Mouse (Mus musculus): ENCODE results near the gene Hrnr.
A peak's percentile ranks its signal among the peaks of the same experiment; 100 is the strongest.

Hrnr gene

GRCm38 (mm10) chr3:93319449-93319848 lies at the start of gene Hrnr:
Gene Hrnr (plus strand): TSS chr3:93319749.
- no peak for DNase-seq (ENCODE audit: low spot score)

DNA sequence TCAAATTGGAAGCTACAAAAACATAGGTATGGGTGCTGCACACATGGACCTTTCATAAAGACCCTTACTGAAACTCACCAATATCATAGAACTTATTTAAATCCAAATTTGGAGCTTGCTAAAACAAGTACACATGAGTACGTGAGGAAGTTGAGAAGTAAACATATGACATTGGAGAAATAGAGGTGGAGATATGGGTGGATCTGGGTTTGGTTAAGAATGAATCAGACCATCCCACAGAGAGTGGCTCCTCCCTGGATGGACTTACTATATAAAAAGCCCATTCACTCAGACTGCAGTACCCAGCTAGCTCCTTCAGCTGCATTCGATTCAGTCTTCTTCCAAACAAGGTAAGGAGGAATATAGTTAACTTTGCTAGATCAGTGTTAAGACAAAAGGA lies 46.3 kb upstream of the Hrnr start, which contains the start of gene Flg:
Flg (plus strand) TSS at position 301 of the 400 bp plus-strand sequence.
- DNase-seq (ENCODE audit: low spot score), result no peak

GRCm38 (mm10) chr3:93297542-93297941 lies 22.0 kb upstream of the Hrnr start:
- DNase-seq (ENCODE audit: low spot score), result peak; percentile 33

GRCm38 (mm10) chr3:93299832-93300231 lies 19.7 kb upstream of the Hrnr start:
- DNase-seq (ENCODE audit: low spot score), result peak; percentile 24

- DNase-seq (ENCODE audit: low spot score), result no peak
Measured at GRCm38 (mm10) chr3:93301896-93302295, 17.7 kb upstream of the Hrnr start.

GRCm38 (mm10) chr3:93306142-93306541 lies 13.4 kb upstream of the Hrnr start:
- no peak for DNase-seq (ENCODE audit: low spot score)

GRCm38 (mm10) chr3:93311371-93311770 lies 8.2 kb upstream of the Hrnr start:
- no peak for DNase-seq (ENCODE audit: low spot score)

DNA sequence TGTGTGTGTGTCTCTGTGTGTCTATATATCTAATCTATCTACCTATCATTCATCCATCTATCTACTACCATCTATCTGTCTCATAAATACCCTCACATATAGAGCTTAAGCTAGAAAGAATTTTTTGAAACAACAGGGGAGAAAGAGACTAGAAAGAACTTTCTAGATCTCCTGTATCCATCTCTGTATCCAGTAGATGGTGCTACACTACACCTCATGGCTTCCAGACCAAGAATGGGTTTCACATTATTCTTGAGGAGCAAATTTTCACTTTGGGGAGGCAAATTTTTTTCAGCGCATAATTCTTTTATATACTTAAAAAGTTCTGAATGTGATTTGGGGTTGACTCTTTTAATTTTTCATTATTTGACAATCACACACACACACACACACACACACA lies 5.2 kb upstream of the Hrnr start:
- no peak for DNase-seq (ENCODE audit: low spot score)

GRCm38 (mm10) chr3:93337749-93338148 lies 18.2 kb downstream of the Hrnr start:
- no peak for DNase-seq (ENCODE audit: low spot score)

DNA sequence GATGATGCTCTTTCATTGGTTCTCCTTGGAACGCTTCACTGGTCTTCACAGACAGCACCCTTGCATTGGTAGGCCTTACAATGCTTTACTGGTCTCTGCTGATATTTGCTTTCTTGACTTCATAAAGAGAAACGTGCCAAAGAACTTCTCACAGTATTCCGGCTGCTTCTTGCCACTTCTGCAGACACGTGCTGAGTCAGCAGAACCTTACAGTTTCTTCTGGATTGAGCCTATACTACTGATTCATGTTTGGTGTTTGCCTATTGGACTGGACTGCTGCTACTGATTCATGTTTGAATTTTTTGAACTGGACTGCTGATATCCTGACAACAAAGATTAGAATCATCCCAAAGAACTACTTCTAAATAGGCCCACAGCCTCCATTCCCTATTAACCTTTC lies 20.5 kb downstream of the Hrnr start:
- no peak for DNase-seq (ENCODE audit: low spot score)

DNA sequence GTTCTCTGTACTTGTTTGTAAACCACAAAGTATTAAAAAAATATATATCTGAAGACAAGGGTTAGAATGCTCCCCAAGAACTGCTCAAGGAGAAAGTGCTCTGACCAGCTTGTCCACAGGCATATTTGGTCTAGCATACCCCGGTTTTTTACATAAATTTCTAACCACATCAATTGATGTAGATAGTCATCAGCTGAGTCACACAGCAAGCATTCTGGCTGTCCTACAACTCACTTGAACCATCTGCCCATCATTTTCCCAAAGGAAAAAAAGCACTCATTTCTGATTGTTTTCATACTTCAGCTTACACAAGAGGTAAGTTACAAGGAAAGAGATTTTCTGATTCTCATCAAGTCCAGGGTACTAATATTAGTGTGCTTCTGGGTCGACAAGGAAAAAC lies 27.3 kb downstream of the Hrnr start:
- no peak for DNase-seq (ENCODE audit: low spot score)

DNA sequence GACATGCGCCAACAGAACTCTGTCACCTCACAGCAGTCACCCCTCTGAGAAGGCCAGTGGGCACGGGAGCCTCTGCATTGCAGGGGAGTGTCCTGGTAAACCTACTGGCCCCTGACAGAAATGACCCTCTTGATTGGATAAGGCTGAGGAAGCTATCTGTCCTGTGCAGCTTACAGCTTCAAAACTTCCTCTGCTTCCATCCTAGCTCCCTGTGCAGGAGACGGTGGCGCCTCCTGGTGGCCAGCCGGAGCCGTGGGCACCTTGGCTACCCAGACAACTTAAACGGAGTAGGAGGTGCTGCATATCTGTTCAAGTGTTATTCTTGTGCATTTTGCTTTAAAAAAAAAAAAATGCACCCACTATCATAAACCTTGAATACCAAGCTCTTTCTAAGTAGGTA lies 40.5 kb downstream of the Hrnr start:
- DNase-seq (ENCODE audit: low spot score), result peak; percentile 18

GRCm38 (mm10) chr3:93361933-93362574 lies 42.5 kb downstream of the Hrnr start:
- DNase-seq (ENCODE audit: low spot score), result no peak

GRCm38 (mm10) chr3:93366966-93367575 lies 47.5 kb downstream of the Hrnr start:
- no peak for DNase-seq (ENCODE audit: low spot score)

- DNase-seq (ENCODE audit: low spot score), result no peak
Measured at GRCm38 (mm10) chr3:93368171-93368570, 48.6 kb downstream of the Hrnr start.

- DNase-seq (ENCODE audit: low spot score), result no peak
Measured at GRCm38 (mm10) chr3:93373416-93373815, 53.9 kb downstream of the Hrnr start.

- DNase-seq (ENCODE audit: low spot score), result no peak
Measured at GRCm38 (mm10) chr3:93375196-93375595, 55.6 kb downstream of the Hrnr start.

DNA sequence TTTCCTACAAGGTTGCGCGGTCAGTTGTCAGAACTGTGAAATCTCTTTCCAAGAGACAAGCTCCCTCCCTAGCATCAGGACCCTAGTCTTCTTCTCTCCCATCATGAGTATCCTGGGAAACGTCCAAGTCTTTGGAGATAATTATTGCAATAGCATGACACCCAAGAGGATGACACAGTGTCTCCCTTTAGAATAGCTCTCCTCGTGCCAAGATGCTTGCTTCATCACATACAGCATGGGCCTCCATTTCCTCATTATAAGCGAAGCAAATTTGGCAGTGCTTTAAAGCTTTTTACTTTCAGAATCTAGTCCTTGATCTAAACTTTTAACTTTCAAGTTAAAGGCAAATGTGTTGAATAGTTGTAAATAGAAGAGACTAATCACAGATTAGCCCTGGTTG lies 56.1 kb downstream of the Hrnr start:
- no peak for DNase-seq (ENCODE audit: low spot score)

DNA sequence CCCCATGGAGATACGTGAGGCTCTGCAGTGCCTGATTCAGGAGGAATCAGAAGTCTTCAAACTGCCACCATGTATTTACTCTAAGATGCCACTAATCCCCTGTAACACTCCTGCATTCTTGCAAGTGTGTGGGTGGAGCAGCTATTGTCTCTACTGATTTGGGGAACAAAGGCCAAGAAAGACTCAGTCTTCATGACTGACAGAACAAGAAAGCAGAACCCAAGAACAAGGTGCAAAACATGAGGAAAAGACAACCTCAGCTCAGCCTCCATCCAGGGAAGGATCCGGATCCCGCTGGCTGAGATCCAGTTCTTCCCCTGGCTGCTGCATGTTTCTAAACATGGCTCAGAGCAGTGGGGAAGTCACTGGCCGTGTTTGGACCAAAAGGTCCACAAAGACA lies 58.6 kb downstream of the Hrnr start:
- no peak for DNase-seq (ENCODE audit: low spot score)

All from left cerebral cortex, adult 11 months (tissue).